Mouse (Mus musculus) heart, embryonic 11.5 days (tissue): ENCODE results near the gene Lin7a. TPM values are rescaled to one million over a fixed set of nuclear protein-coding genes. Genes with fewer than 3 reads are reported as not detected.
"Not testable (repeated sequence)": the region's sequence is repeated elsewhere in the genome, so short reads cannot be mapped to it uniquely, and the experiment has no call there.

Source experiments
- ATAC-seq: fragments of 200-750 bp; cut with Nextera tagmentation; replicated peaks from 2 replicates; pipeline ENCODE4 v1.8.0; 2017; ENCODE audit warnings: moderate library complexity; ENCODE audit not compliant: insufficient number of reproducible peaks, low FRiP score, low TSS enrichment
- H3K27ac ChIP-seq: fragments of 300-500 bp; sonication (generic); 2 replicates; pipeline ENCODE4 v1.5.1; 2014; ENCODE audit warnings: mild to moderate bottlenecking, low read depth, low read length
- H3K27me3 ChIP-seq: fragments of 300-500 bp; sonication (generic); 2 replicates; pipeline ENCODE4 v1.6.1; 2014; ENCODE audit warnings: mild to moderate bottlenecking, low read length, mixed read lengths; ENCODE audit not compliant: control insufficient read depth, insufficient read depth
- H3K36me3 ChIP-seq: fragments of 300-500 bp; sonication (generic); 2 replicates; pipeline ENCODE4 v1.6.1; 2014; ENCODE audit warnings: mild to moderate bottlenecking, low read length, moderate library complexity, mixed read lengths; ENCODE audit not compliant: control insufficient read depth, insufficient read depth
- H3K4me1 ChIP-seq: fragments of 300-500 bp; sonication (generic); 2 replicates; pipeline ENCODE4 v1.6.1; 2014; ENCODE audit warnings: low read length; ENCODE audit not compliant: control insufficient read depth, insufficient read depth
- H3K4me2 ChIP-seq: fragments of 300-500 bp; sonication (generic); 2 replicates; pipeline ENCODE4 v1.6.1; 2014; ENCODE audit warnings: mild to moderate bottlenecking, moderate library complexity
- H3K4me3 ChIP-seq: fragments of 300-500 bp; sonication (generic); 2 replicates; pipeline ENCODE4 v1.5.1; 2014; ENCODE audit warnings: low read depth, low read length
- H3K9ac ChIP-seq: fragments of 300-500 bp; sonication (generic); 2 replicates; pipeline ENCODE4 v1.6.1; 2014; ENCODE audit warnings: mild to moderate bottlenecking, low read depth, low read length, moderate library complexity
- H3K9me3 ChIP-seq: fragments of 300-500 bp; sonication (generic); replicated peaks from 2 replicates; pipeline ENCODE4 v1.6.1; 2016; ENCODE audit warnings: low read length; ENCODE audit not compliant: control insufficient read depth
- WGBS: fragments of 180-500 bp; shearing (Covaris S2); extraction: QIAGEN DNeasy Blood & Tissue Kit; methylation state at CpG from one replicate; pipeline ENCODE4 v1.1.7; 2014; ENCODE audit not compliant: insufficient replicate concordance; 5-methylcytosine and 5-hydroxymethylcytosine counted together
- polyA plus RNA-seq: library from polyadenylated mRNA; unstranded; fragments of >200 nt; fragmentation: Nextera tagmentation; extraction: Ambion mirVana; gene quantifications from 2 replicates; pipeline ENCODE4 v1.2.1, GENCODE M21; 2014

Gene Lin7a
- polyA plus RNA-seq, 1 experiment from 2014 or later, result 2.6 TPM

GRCm38 (mm10) chr10:107240446-107240845, 31.0 kb upstream of the Lin7a start:
- no peak overlapping the region for H3K9ac ChIP-seq
- H3K4me3 ChIP-seq, result no peak overlapping the region
- no peak for ATAC-seq
- H3K4me1 ChIP-seq, result no peaks in the 10 kb centered on the region
- no peaks in the 10 kb centered on the region for H3K9me3 ChIP-seq
- 75% methylated on average over 1 of the region's 1 CpGs for WGBS
- H3K27ac ChIP-seq, result no peak overlapping the region
- H3K27me3 ChIP-seq, result no peaks in the 10 kb centered on the region
- H3K4me2 ChIP-seq, result no peak overlapping the region
- H3K36me3 ChIP-seq, result no peaks in the 10 kb centered on the region

GRCm38 (mm10) chr10:107240986-107241385, 30.5 kb upstream of the Lin7a start:
- H3K27me3 ChIP-seq, result no peaks in the 10 kb centered on the region
- no peak overlapping the region for H3K9ac ChIP-seq
- no peak overlapping the region for H3K4me2 ChIP-seq
- no peaks in the 10 kb centered on the region for H3K36me3 ChIP-seq
- no peaks in the 10 kb centered on the region for H3K4me1 ChIP-seq
- H3K9me3 ChIP-seq, result no peaks in the 10 kb centered on the region
- no peak overlapping the region for H3K4me3 ChIP-seq
- WGBS, result 71% methylated on average over 3 of the region's 3 CpGs
- H3K27ac ChIP-seq, result no peak overlapping the region
- ATAC-seq, result no peak

GRCm38 (mm10) chr10:107241406-107241805, 30.1 kb upstream of the Lin7a start:
- Histone ChIP-seq H3K27me3 (no peaks in the 10 kb centered on the region), H3K4me1 (no peaks in the 10 kb centered on the region), H3K9me3 (no peaks in the 10 kb centered on the region), H3K9ac (no peak overlapping the region), H3K4me2 (no peak overlapping the region), H3K27ac (no peak overlapping the region), H3K4me3 (no peak overlapping the region), H3K36me3 (no peaks in the 10 kb centered on the region)
- no peak for ATAC-seq

- H3K4me3 ChIP-seq, ATAC-seq, H3K36me3 ChIP-seq, H3K27me3 ChIP-seq, H3K9me3 ChIP-seq, H3K4me1 ChIP-seq, H3K4me2 ChIP-seq, H3K9ac ChIP-seq, H3K27ac ChIP-seq: not testable (repeated sequence)
- 76% methylated on average over 1 of the region's 1 CpGs for WGBS
Observed at GRCm38 (mm10) chr10:107241999-107242398, 29.5 kb upstream of the Lin7a start.

GRCm38 (mm10) chr10:107242696-107243400, 28.6 kb upstream of the Lin7a start:
- H3K9me3 ChIP-seq, result no peaks in the 10 kb centered on the region
- H3K4me3 ChIP-seq, result no peak overlapping the region
- no peak overlapping the region for H3K9ac ChIP-seq
- no peaks in the 10 kb centered on the region for H3K27me3 ChIP-seq
- no peaks in the 10 kb centered on the region for H3K4me1 ChIP-seq
- H3K27ac ChIP-seq, result no peak overlapping the region
- no peak overlapping the region for H3K4me2 ChIP-seq
- WGBS, result 78% methylated on average over 1 of the region's 1 CpGs
- no peak for ATAC-seq
- no peaks in the 10 kb centered on the region for H3K36me3 ChIP-seq

- ATAC-seq, result no peak
- Histone ChIP-seq H3K27ac (no peak overlapping the region), H3K4me1 (no peaks in the 10 kb centered on the region), H3K9me3 (no peaks in the 10 kb centered on the region), H3K9ac (no peak overlapping the region), H3K4me3 (no peak overlapping the region), H3K27me3 (no peaks in the 10 kb centered on the region), H3K36me3 (no peaks in the 10 kb centered on the region), H3K4me2 (no peak overlapping the region)
- 81% methylated on average over 2 of the region's 2 CpGs for WGBS
Observed at GRCm38 (mm10) chr10:107244211-107244610, 27.3 kb upstream of the Lin7a start.

GRCm38 (mm10) chr10:107244691-107245530, 26.6 kb upstream of the Lin7a start:
- no peak for ATAC-seq
- H3K4me2 ChIP-seq, result no peak overlapping the region
- H3K27ac ChIP-seq, result no peak overlapping the region
- WGBS, result 83% methylated on average over 4 of the region's 4 CpGs
- no peak overlapping the region for H3K9ac ChIP-seq
- no peak overlapping the region for H3K4me3 ChIP-seq
- no peaks in the 10 kb centered on the region for H3K36me3 ChIP-seq
- H3K9me3 ChIP-seq, result no peaks in the 10 kb centered on the region
- H3K27me3 ChIP-seq, result no peaks in the 10 kb centered on the region
- no peaks in the 10 kb centered on the region for H3K4me1 ChIP-seq

- H3K36me3 ChIP-seq, result no peaks in the 10 kb centered on the region
- no peak overlapping the region for H3K9ac ChIP-seq
- no peak overlapping the region for H3K4me3 ChIP-seq
- H3K4me2 ChIP-seq, result no peak overlapping the region
- ATAC-seq, result no peak
- 53% methylated on average over 2 of the region's 2 CpGs for WGBS
- no peak overlapping the region for H3K27ac ChIP-seq
- no peaks in the 10 kb centered on the region for H3K9me3 ChIP-seq
- H3K27me3 ChIP-seq, result no peaks in the 10 kb centered on the region
- no peaks in the 10 kb centered on the region for H3K4me1 ChIP-seq
Observed at GRCm38 (mm10) chr10:107245531-107245840, 26.0 kb upstream of the Lin7a start.
